Mouse (Mus musculus) layer of hippocampus, adult 2 months (tissue): Measurements from ENCODE around the gene Vps8. TPM values are rescaled to one million over a fixed set of nuclear protein-coding genes. Genes with fewer than 3 reads are reported as not detected.

Source experiments
- DNase-seq, 2 experiments: peaks; one replicate each; pipeline ENCODE4 v3.0.0; 2022; ENCODE audit warnings: low spot score in 2 of 2
- H3K27ac ChIP-seq: fragments of 200-600 bp; 2 replicates; pipeline ENCODE4 v1.8.1; 2022
- H3K4me3 ChIP-seq: fragments of 200-600 bp; 2 replicates; pipeline ENCODE4 v1.8.1; 2022; ENCODE audit warnings: mild to moderate bottlenecking
- CTCF ChIP-seq: fragments of 200-600 bp; conservative IDR thresholded peaks from 2 replicates; pipeline ENCODE4 v1.8.1; 2022; ENCODE audit warnings: antibody characterized with exemption, mild to moderate bottlenecking, moderate library complexity
- total RNA-seq, 2 experiments: library from RNA; stranded (reverse); gene quantifications; 2 replicates each; pipeline ENCODE4 v1.2.3; 2021

Gene Vps8
- total RNA-seq, 2 experiments from 2014 or later, result 55.1 to 55.9 TPM

DNA sequence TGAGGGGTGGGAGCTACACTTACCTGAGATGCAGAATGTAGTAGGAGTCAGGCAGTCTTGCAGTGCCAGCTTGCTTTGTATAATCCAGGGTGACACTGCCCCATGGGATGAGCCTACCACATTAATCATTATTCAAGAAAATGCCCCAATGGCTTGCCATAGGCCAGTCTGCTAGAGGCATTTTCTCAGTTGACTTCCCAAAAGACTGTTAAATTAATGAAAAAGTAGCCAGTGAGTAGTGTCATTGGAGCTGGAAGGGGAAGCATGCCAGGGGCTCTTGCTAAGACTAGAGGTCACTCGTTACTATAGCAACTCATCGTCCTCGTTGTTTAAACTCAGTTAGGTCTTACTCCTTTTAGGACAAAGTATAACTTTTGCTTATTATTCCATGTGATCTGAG, 130.6 kb downstream of the Vps8 start:
- no peak overlapping the region for H3K27ac ChIP-seq
- H3K4me3 ChIP-seq, result no peak overlapping the region
- TF ChIP-seq CTCF, result no peak
- no peak for DNase-seq

GRCm38 (mm10) chr16:21562625-21563300, 139.8 kb downstream of the Vps8 start:
- no peak for DNase-seq
- no peak overlapping the region for H3K27ac ChIP-seq
- H3K4me3 ChIP-seq, result no peak overlapping the region
- no peak for TF ChIP-seq CTCF

- no peak overlapping the region for H3K4me3 ChIP-seq
- DNase-seq, result no peak
- no peak overlapping the region for H3K27ac ChIP-seq
- no peak for TF ChIP-seq CTCF
These were observed 140.4 kb downstream of the Vps8 start for GRCm38 (mm10) chr16:21563322-21563721.

DNA sequence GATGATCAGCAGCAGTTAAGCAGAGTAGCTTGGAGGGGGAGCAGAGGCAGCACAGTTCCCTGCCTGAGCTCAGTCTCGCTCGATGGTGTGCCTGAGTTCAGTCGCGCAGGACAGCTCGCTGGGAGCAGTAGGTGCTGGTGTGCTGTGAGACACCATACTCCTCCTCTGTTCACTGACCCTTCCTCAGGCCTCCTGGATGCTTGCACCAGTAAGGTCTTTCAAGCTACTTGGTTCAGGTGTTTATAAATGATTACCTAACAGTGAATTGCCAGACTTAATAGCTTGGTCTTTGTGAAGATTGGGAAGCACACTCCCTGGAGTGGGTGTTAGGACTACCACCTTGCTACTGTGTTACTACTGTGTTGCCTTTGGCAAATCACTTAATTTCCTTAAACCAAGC, 144.2 kb downstream of the Vps8 start:
- TF ChIP-seq CTCF, result no peak

GRCm38 (mm10) chr16:21569952-21570351, 147.0 kb downstream of the Vps8 start:
- no peak for TF ChIP-seq CTCF
- Histone ChIP-seq H3K27ac (no peak overlapping the region), H3K4me3 (no peak overlapping the region)
- no peak for DNase-seq

More for the DNA sequence above, 144.2 kb downstream of the Vps8 start:
- Histone ChIP-seq H3K27ac (no peak overlapping the region), H3K4me3 (no peak overlapping the region)
- DNase-seq, result no peak

GRCm38 (mm10) chr16:21570786-21571185, 147.9 kb downstream of the Vps8 start:
- no peak for TF ChIP-seq CTCF
- H3K4me3 ChIP-seq, result no peak overlapping the region
- no peak for DNase-seq
- no peak overlapping the region for H3K27ac ChIP-seq

GRCm38 (mm10) chr16:21576000-21576420, 153.1 kb downstream of the Vps8 start:
- Histone ChIP-seq H3K27ac (no peak overlapping the region), H3K4me3 (no peak overlapping the region)
- no peak for TF ChIP-seq CTCF
- DNase-seq, result no peak

GRCm38 (mm10) chr16:21589110-21589509, 166.2 kb downstream of the Vps8 start:
- TF ChIP-seq CTCF, result no peak
- DNase-seq, result no peak

DNA sequence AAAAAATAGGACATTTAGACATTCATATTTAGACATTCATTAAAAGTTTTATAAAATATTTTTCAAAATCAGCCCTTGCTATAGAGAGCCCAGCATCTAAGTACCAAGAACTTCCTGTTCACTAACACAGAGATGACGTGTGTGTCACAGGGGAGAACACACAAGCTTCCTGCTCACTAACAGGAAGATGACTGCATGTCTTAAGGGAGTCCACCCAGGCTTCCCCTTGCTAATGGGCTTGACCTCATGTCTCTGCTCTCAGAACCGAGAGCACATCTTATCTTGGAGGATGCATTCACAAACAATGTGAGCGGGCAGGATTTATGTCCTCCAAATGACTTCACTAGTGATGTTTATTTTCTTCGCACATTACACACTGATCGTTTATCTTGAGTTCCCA, 167.9 kb downstream of the Vps8 start:
- DNase-seq, result no peak
- TF ChIP-seq CTCF, result no peak
- no peak overlapping the region for H3K4me3 ChIP-seq
- no peak overlapping the region for H3K27ac ChIP-seq

More at GRCm38 (mm10) chr16:21589110-21589509, 166.2 kb downstream of the Vps8 start:
- H3K27ac ChIP-seq, result no peak overlapping the region
- H3K4me3 ChIP-seq, result no peak overlapping the region

DNA sequence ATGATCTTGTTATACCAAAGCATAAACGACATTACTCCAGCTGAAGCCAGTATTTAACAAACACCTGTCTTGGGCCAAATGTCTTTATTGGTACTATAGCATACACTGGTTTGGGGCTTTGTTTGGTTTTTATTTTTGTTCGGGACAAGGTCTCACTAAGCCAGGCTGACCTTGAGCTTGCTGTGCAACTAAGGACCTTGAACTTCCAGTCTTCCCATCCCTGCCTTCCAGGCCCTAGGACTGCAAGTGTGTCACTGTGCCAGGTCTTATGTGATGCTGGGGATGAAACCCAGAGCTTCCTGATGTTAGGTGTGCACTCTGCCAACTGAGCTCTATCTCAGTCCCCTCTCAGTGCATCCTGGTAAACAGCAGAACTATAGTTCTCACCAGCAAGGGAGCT, 168.6 kb downstream of the Vps8 start:
- DNase-seq, result no peak
- no peak overlapping the region for H3K4me3 ChIP-seq
- TF ChIP-seq CTCF, result no peak
- H3K27ac ChIP-seq, result no peak overlapping the region

DNA sequence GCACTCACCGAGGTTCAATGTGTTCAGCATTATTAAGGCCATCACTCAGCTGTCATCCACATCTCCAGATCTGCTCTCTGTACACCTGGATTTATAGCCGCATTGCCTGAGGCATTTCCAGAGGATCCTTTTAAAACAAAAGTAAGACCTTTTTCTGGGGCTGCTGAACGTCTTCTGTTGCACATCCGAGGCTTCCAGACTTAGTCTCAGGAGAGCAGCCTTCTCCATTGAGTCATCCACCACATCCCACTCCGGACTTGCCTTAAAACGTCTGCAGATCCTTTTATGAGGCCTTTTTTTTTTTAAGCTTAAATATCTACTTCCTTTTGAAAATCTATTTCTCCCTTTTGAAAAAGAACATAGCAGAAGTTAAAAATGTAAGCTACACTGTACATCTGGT, 172.6 kb downstream of the Vps8 start:
- no peak overlapping the region for H3K4me3 ChIP-seq
- TF ChIP-seq CTCF, result no peak
- DNase-seq, result no peak
- no peak overlapping the region for H3K27ac ChIP-seq

- Histone ChIP-seq H3K27ac (no peak overlapping the region), H3K4me3 (no peak overlapping the region)
- no peak for TF ChIP-seq CTCF
- no peak for DNase-seq
These were observed 181.4 kb downstream of the Vps8 start for GRCm38 (mm10) chr16:21604354-21604753.

DNA sequence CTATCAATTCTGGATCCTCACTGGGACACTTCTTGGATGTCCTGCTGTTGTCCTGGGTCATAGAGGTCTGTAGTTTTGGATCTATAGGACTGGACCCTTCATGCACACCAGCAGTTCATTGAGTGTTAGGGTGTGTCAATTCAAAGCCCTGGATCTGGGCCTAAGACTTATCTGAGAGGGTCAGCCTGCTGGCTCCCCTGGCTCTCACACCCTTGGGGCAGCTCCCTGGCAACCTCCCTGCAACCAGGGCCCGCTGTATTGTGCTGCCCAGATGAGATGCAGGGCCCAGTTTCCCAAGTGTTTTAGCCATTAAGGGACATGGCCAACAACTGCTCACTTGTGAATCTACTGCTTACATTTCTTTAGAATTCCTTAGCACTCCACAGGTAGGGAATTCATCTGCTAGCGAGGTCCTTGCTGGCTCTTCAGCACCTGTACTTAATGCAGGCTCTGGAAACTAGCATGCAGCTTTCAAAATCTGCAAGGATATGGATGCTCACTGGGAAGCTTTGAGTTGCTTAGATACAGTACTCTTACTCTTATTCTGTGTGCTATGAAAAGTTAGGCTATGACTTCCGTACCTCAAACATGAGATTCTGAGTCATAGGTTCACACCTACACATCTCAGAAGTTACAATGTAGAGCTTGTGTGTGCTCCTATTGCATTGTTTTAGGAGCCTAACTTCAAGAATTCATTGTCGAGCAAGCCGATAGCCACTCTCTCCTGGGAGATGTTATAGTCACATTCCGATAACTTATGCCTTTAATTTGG, 183.5 kb downstream of the Vps8 start:
- H3K27ac ChIP-seq, result no peak overlapping the region
- DNase-seq, result no peak
- no peak overlapping the region for H3K4me3 ChIP-seq
- no peak for TF ChIP-seq CTCF

- DNase-seq, result no peak
- no peak for TF ChIP-seq CTCF
- H3K27ac ChIP-seq, result no peak overlapping the region
- H3K4me3 ChIP-seq, result no peak overlapping the region
These were observed 184.2 kb downstream of the Vps8 start for GRCm38 (mm10) chr16:21607021-21607650.
